Mouse (Mus musculus): ENCODE measurements around the gene Abhd2.

DNA sequence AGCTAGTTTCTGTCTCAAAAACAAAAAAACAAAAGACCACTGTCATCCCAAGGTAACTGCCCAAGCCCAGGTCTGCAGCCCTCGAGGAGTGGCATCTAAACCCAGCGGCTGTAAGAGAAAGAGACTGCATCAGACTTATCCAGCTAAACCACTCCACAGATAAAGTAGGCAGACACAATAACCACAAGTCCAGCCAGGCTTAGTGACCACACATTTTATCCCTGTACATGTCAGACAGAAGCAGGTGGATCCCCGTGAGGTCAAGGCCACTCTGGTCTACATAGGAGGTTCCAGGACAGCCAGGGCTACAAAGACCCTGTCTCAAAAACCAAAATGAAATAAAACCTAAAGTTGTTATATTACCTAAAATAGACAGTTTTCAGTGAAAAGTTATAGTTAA, 9.2 kb upstream of the Abhd2 start:
- TF ChIP-seq CTCF (IDR thresholded peaks at IDR 0.05; ENCODE audit: low read depth) (no peak), EP300 (IDR thresholded peaks at IDR 0.05; ENCODE audit: low read depth) (no peak)

Data from liver, postnatal 0 days (tissue).